In the genomic region with DNA sequence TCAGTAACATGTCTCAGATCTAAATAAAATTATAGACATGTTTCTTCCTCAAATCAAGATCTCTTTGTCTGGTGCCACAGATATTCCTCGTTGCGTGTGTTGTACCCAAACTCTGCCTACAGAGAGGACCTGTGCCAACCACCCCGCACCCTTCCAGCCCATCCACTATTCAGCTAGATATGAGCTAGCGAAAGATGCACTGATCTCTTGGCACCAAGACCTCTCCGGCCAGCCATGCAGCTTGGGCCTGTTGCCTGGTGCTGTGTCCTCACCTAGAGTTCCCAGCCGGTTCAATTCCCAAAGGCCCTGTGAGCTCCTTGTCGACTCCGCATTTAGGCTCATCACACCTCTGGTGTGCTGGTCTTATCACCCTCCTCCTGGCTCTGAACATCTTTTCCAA, we compare ENCODE assay signal across 17 mouse cellular contexts.
"Had no signal": no experiment of that assay in that cellular context is flagged by ENCODE, and none has a peak within 500 bp of the region (broad histone marks: within the 10 kb centered on the region; RNA-seq: fewer than 3 reads in every experiment).

No protein-coding gene starts in this region.

- DNase-seq: gastrocnemius, adult 2 months; gastrocnemius, postnatal 10 days; gastrocnemius, postnatal 25 days; heart, adult 2 months; heart, postnatal 10 days; heart, postnatal 4 days; kidney, adult 18-20 months; kidney, adult 8-10 months; kidney, postnatal 10 days; kidney, postnatal 25 days; kidney, postnatal 4 days; liver; liver, embryonic 13.5 days; liver, postnatal 0 days had no signal

- ATAC-seq: inflammation-experienced regulatory T-cells, adult 6 months; intestine, embryonic 15.5 days; intestine, postnatal 0 days had no signal
